Mouse (Mus musculus) ES-E14 (cell line): Measurements from ENCODE around the gene Eif1b.

ENCODE experiments used
- CHD2 ChIP-seq: IDR thresholded peaks from 2 replicates; pipeline ENCODE4 v1.6.1; 2014; ENCODE audit warnings: mild to moderate bottlenecking, low read depth, low read length, inconsistent platforms
- HCFC1 ChIP-seq: IDR thresholded peaks from 2 replicates; pipeline ENCODE4 v1.6.1; 2012; ENCODE audit warnings: low read length, inconsistent platforms, borderline replicate concordance; ENCODE audit not compliant: insufficient read depth
- MAFK ChIP-seq: IDR thresholded peaks from 2 replicates; pipeline ENCODE4 v1.6.1; 2014; ENCODE audit warnings: mild to moderate bottlenecking, low read depth, low read length, inconsistent platforms; ENCODE audit not compliant: insufficient read depth
- ZC3H11A ChIP-seq: IDR thresholded peaks from 2 replicates; pipeline ENCODE4 v1.6.1; 2012; ENCODE audit warnings: low read depth, mild to moderate bottlenecking, inconsistent platforms, low read length, borderline replicate concordance

DNA sequence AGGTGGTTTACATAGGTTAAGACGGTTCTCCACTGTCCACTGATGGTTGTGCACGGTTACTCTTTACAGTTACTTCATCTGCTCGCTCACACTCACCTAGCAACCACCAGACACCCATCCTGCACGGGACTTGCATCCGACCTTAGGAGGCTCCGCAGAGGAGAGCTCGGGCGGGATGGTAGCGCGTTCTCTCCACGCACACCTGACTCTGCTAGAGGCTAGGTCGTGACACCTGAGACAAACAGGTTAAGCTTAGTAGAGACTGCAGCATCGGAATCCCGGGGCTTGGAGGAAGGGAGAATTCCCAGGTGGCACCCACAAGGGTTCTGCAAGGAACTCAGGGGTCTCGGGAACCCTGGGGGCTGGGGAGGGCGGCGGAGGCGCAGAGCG lies at the start of gene Eif1b:
- no peak for TF ChIP-seq MAFK
- no peak for TF ChIP-seq ZC3H11A
- no peak for TF ChIP-seq HCFC1
- TF ChIP-seq CHD2, result no peak
